Mouse (Mus musculus): Measurements from ENCODE around the gene Mocs3. TPM values are rescaled to one million over a fixed set of nuclear protein-coding genes. Genes with fewer than 3 reads are reported as not detected.

The Mocs3 gene
- 10 to 100 TPM; 14.5 to 16.6 TPM for total RNA-seq (2021)

DNA sequence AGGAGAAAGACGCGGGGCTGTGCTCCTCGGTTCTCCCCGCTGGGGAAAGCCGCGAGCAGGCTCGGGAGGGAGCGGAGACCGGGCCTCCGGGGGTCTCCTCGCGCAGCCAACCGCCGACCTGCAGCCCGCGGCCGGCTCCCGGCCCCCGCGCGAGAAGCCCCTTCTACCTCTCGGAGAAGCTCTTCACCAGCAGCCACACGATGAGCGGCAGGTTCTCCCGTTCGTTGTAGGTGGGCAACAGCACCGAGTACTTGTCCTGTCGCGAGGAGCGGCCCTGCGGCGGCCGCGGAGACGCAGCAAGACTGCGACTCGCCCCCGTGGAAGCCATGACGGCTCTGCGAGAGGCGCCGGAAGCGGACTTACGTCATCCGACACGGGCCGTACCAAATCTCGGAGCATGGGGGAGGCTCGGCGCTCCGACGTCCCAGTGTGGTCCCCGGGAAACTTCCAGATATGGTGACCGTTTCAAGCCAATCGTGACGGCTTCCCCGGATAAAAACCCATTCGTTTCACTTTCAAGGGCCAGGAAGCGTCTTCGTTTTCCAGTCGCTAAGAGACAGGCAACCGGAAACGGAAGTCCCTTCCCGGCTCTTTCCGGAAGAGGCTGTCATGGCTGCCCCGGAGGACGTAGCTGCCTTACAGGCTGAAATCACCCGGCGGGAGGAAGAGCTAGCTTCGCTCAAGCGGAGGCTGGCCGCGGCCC lies at the start of gene Mocs3, which contains the start of the genes Gm20716 and Dpm1:
TSS of gene Mocs3 (plus strand) at position 597 of the 703 bp plus-strand sequence.
TSS of gene Gm20716 (minus strand) at position 339 of the 703 bp plus-strand sequence.
TSS of gene Dpm1 (minus strand) at position 566 of the 703 bp plus-strand sequence.
- DNase-seq (ENCODE audit: extremely low spot score in 1 of 2, low spot score in 2 of 2): peak; percentile 82 to 91
- intact Hi-C loops (cut with DNase I): no loop called here

DNA sequence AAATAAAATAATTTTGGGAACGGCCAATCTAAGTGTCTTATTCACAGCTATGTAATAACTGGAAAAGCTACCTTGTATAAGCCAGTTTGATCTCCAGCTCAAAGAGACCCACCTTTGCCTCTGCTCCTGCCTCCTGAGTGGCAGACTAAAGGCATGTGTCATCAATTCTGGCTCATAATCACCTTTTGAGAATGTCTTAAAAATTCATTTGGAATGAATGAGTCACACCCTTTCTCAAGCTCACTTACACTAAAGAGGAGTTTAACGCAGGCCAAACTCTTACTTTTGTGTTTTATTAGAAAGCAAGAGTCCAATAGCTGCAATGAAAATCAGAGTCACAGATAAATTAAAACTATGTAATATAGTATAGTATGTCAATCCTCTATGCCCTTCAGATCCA lies 38.6 kb upstream of the Mocs3 start:
- intact Hi-C loops (cut with DNase I): no loop called here
- no peak for DNase-seq (ENCODE audit: extremely low spot score in 1 of 2, low spot score in 2 of 2)

DNA sequence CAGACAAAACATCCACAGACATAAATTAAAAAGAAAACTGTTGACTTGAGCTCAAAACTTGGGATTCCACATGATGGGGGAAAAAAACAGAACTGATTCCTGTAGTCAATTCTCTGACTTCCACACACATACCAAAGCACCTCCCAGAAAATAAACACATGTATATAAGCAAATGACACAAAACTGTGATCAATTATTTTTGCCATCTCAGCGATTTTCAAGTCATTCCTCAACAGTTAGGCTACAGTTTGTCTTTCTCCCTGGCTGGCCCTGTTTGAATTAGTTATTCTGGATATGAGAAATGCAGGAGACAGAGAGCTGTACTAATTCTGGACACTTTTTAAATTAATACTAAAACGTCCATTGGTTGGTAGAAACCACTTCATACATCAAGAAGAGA lies 36.7 kb upstream of the Mocs3 start:
- intact Hi-C loops (cut with DNase I): no loop called here

DNA sequence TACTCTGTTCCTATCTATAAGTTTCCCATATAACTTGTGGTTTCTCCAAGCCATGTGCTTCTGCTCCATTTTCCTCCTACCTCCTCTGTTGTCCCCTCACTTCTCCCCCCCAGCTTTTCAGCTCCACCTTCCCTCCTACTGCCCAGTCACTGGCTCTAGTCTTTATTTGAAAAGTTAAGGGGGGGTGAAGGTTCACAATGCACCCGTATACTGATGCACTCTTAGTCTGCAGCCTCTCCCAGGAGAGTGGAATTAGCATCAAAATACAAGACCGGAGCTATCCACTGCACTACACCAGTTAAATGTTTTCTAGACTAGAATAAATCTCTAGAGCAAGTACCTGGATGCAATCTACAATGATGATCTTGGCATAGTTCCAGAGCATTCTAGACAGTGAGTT lies 34.7 kb upstream of the Mocs3 start:
- intact Hi-C loops (cut with DNase I): no loop called here
- no peak for DNase-seq (ENCODE audit: extremely low spot score in 1 of 2, low spot score in 2 of 2)

More for the DNA sequence above, 36.7 kb upstream of the Mocs3 start:
- no peak for DNase-seq (ENCODE audit: extremely low spot score in 1 of 2, low spot score in 2 of 2)

DNA sequence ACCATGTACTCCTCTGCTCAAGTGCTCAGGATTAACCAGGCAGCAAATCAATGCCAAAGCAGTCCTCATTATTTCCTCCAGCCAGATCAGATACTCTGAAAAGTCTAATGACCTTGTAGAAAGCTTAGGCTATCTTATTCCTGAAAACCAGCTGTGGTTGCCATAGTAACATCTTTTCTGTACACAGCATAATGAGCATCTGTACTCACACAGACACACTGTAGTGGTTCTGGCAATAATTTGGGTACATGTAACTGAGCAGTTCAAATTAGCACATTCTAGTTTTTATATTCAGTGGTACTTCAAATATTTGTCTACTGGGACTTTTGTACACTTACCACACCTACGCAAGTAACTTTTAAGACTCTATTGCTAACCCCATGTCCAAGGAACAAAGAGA lies 32.0 kb upstream of the Mocs3 start:
- intact Hi-C loops (cut with DNase I): no loop called here
- DNase-seq (ENCODE audit: extremely low spot score in 1 of 2, low spot score in 2 of 2): no peak

DNA sequence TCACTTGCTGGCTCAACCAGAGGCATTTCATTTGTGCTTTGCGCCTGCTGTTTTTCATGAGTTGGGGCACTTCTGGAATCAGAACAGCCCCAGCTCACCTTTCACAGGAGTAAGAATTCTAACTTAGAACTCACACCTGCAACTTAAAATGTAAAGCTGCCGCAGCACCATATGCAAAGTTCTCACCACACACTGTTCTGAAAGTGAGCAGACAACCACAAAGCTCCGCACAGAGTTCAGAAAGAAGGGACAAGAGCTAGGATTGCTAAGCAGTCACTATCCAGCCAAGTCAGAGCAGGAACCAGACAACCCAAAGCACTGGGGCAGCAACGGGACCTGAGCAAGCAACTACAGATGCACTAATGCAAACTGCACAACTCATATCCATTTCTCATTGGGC lies 30.9 kb upstream of the Mocs3 start:
- intact Hi-C loops (cut with DNase I): no loop called here
- DNase-seq (ENCODE audit: extremely low spot score in 1 of 2, low spot score in 2 of 2): no peak

DNA sequence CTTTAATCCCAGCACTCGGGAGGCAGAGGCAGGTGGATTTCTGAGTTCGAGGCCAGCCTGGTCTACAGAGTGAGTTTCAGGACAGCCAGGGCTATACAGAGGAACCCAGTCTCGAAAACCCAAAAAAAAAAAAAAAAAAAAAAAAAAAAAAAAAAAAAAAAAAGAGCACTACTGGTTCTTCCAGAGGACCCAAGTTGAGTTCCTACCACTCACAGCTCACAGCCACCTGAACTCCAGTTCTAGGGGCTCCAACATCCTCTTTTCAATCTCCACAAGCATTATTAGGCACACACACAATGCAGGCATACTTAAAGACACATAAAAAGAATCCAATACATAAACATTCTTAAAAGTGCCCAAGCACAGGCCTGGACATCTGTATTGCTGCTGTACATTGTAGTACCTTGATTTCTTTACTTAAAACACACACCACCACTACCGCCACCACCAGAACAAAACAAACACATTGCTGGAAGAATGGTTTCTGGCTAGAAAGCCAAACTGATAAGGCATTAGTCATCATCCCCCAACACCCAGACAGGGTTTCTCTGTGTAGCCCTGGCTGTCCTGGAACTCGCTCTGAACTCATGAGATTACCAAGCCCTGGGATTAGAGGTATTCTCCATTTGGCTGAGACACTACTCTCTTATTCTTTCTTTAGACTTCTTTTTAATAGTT lies 30.3 kb upstream of the Mocs3 start:
- intact Hi-C loops (cut with DNase I): no loop called here
- DNase-seq (ENCODE audit: extremely low spot score in 1 of 2, low spot score in 2 of 2): no peak

DNA sequence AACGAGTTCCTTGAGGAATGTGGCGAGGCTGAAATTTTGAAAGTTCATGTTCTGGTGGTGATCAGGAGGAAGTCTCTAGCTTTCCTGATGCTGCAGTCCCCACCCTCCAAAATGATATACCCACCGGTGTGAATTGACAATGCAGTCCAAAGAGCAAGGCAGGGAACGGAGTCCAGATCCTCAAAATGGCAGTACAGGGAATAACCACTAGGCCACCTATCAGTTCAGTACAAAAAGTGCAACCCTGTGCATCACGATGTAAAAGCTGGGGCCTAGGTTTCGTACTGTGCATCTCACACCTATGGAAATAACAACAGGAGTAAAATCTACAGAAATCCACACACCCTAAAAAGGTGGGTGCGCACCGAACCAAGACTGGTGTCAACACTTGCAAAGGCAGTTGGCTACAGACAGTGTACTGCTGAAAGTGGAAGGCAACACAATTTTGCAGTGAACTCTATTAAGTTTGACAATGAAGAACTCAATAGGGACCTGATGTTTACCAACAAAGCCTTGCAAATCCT lies 25.9 kb upstream of the Mocs3 start:
- intact Hi-C loops (cut with DNase I): loop anchor here (2.0 kb wide), 1 partner anchor 76 kb away; no protein-coding TSS in a partner anchor
- DNase-seq (ENCODE audit: extremely low spot score in 1 of 2, low spot score in 2 of 2): no peak

DNA sequence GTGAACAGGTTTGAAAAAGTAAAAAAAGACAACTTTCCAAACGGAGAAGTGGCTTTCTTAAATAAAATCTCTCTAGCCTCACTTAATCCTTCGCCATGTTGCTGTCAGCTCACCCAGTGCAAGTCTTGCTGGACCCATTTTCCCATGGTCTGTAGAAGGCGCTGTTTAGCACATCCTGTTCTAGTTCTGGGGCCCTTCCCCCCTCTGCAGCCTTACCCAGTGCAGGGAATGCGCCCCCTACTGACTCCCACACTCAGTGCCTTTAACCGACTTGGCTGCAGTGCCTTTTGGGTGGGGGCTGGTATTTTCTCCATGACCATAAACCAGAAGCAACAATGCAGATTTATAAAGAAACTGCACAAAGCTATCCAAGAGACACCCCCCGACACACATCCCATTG lies 25.2 kb upstream of the Mocs3 start:
- intact Hi-C loops (cut with DNase I): loop anchor here (2.0 kb wide), 1 partner anchor 76 kb away; no protein-coding TSS in a partner anchor
- peak; percentile 92 to 95 for DNase-seq (ENCODE audit: extremely low spot score in 1 of 2, low spot score in 2 of 2)

DNA sequence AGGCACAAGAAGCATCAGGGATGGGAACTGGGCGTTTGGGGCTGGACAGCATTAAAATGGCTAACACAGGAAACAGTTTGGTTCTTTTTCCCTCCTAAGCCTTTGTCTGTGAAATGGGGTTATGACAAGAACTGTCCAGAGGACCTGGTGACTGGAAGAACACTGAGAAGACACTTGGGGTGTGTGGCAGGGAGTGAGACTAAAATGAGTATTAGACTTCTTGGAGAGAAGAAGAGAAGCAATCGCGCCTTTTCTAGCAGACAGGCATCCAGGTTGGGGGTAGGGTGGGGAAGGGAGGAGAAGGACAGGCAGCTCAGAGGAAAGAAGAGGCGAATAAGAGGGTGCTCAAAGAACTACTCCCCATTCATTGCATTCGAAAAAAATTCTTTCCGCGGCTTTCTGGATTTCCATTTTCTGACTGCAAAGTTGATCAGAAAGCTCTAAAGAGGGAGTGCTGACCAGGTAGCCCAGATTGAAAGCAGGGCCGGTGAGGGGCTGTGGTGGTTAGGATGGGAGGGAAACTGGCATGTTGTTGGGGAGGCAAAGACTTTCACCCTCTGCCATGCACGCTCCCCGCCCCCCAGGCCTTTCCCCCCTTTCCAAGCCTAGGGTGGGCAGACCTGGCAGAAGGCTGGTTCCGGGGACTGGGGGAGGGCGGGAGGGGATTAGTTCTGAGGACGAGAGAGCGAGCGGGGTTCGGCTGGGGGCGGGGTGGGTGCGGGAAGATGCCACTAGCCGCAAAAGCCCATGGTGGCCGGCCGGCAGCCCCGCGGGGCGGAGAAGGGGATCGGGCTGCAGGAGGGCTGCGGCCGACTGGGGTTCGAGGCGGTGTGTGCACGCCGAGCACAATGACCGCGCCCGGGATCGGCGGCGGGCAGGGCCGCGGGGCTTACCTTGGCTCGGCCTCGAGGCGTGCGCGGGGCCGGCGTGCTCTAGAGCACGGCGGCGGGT lies 24.5 kb upstream of the Mocs3 start:
- peak in 1 of 2 experiments; percentile 62 for DNase-seq (ENCODE audit: extremely low spot score in 1 of 2, low spot score in 2 of 2)
- intact Hi-C loops (cut with DNase I): loop anchor here (2.0 kb wide), 1 partner anchor 77 kb away; no protein-coding TSS in a partner anchor

DNA sequence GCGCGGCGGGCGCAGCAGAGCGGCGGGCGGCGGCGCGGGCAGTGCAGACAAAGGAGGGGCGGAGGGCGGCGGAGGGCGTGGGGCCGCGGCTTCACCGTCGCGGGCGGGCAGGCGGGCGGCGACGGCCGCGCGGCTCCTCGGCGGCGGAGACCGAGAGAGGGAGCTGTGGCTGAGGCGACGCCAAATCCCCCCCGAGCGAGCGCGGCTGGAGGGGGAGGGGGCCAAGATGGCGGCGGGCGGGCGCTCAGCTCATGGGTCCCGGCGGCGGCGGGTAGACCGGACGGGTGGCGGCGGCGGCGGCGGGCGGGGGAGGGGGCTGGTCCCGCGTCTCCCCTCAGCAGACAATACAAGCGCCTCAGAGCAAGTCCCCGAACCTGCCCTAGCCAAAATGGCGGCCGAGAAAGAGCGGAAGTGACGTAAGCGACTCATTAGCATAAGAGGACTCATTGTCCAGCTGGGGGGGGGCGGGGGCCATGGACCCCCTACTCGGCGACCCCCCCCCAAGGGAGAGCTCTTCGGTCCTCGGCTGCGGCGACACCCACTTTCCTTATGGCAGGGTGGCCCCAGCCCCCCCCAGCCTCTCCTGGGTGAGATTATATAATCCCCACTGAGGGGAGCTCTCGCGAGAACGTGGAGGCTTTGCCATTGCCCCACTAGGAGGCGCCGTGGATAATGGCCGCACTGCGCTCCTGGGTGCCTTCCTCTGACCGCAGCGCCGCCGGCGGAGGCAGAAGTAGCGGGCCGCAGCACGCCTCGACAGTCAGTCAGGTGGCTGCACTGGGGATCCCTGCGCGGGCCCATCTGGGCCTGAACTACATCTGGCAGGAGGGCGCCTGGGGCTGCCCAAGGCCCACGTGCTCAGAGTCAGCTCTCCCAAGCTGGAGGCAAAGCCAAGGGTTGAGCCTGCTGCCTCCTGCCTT lies 23.4 kb upstream of the Mocs3 start, which contains the start of gene Adnp:
TSS of gene Adnp (minus strand) at position 388 of the 920 bp plus-strand sequence.
- intact Hi-C loops (cut with DNase I): no loop called here
- peak; percentile 93 to 99 for DNase-seq (ENCODE audit: extremely low spot score in 1 of 2, low spot score in 2 of 2)

DNA sequence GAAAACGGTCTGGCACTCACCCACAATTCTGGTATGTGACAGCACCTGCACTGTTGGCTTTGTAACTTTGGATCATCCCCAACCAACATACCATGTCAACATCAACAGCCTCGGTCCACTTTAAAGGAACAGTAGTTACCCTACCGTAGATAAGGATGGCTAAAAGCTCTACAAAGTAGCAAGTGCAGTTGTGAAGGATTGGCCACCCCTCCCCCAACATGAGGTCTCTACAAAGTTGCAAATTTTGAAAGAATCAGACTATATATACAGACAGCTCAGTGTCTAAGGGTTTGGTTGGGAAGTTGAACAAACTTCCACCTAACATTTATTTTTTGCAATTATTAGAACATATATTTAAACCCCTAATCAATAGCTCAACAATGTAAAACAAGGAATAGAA lies 22.5 kb upstream of the Mocs3 start:
- intact Hi-C loops (cut with DNase I): no loop called here

DNA sequence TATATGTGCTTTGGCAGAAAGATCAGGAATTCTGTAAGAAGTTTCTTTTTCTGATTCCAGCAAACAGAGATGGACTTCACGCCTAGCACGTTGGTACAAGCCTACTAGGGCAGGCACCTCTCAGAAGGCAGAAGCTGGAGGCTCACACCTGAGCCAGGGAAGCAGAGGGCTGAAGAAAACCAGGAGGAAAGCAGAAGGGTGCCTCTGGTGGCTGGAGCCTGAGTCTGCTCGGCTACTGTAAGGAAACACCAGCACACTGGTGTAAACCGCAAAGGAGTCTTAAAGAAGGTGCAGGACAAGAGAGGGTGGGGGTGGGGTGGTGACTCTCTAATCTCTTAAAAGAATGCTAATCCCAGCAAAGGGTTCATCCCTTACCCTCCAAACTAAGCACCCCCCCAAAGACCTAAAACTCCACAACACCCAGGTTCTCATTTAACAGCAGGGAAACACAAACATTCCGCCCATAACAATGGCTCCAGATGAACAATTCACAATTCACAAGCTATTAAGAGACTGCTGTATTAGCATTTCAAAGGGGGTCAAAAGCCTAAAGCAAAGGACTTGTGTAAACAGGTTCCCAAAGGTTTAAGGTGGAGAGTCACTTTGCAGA lies 16.5 kb upstream of the Mocs3 start:
- no peak for DNase-seq (ENCODE audit: extremely low spot score in 1 of 2, low spot score in 2 of 2)
- intact Hi-C loops (cut with DNase I): no loop called here

More for the DNA sequence above, 22.5 kb upstream of the Mocs3 start:
- DNase-seq (ENCODE audit: extremely low spot score in 1 of 2, low spot score in 2 of 2): no peak

DNA sequence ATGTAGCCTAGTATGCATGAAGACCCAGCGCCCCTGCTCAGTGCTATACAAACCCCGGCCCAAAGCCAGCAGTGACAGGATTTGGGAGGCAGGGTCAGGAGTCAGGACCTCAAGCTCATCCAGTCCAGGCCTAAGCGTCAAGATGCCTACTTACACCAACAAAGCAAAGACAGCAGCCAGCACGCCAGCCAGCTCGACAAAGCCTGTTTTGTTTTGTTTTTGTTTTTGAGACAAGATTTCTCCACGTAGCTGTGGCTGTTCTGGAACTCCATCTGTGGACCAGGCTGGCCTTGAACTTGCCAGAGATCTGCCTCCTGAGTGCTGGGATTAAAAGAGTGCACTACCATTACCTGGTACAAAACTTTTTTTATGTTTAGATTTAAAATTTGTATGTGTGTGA lies 7.1 kb upstream of the Mocs3 start:
- no peak for DNase-seq (ENCODE audit: extremely low spot score in 1 of 2, low spot score in 2 of 2)
- intact Hi-C loops (cut with DNase I): no loop called here

DNA sequence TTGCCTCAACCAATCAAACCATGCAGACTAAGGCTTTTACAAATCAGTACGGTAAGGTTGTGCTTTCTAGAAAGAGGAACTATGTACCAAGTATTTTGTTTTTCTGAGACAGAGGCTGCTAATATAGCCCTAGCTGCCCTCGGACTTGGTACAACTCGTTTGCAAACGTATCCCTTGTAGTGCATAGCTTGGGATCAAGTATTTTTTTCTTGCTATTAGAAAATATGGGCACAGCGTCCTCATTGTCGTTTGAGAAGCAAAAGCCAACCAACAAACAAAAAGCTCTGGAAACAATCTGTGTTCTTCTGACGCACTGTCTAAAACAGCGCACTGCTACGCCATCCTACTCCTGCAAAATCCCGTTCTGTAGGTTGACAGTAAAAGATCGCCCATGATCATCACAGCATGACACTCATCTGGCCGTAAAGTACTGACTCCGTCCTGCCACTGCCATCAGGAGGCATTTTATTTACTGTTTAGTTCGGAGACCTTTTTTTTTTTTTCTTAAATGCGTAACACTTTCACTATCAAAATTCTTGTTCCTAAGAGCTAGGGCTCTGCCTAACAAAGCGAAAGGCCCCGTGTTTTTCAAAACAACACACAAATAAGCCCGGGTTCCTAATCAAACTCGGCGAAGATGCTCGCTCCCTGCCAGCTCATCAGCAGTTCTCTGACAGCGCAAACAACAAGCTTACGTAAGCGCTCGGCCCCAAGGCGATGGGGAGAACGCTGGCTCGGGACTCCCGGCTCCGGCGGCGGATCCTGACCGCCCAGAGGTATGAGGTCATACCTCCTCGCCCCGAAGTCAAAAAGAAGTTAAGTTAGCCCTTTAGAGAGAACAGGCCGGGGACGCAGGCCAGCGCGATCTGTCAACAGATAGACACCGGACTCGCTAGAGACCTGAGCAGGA lies 1.1 kb upstream of the Mocs3 start:
- intact Hi-C loops (cut with DNase I): no loop called here
- DNase-seq (ENCODE audit: extremely low spot score in 1 of 2, low spot score in 2 of 2): peak in 1 of 2 experiments; percentile 59

DNA sequence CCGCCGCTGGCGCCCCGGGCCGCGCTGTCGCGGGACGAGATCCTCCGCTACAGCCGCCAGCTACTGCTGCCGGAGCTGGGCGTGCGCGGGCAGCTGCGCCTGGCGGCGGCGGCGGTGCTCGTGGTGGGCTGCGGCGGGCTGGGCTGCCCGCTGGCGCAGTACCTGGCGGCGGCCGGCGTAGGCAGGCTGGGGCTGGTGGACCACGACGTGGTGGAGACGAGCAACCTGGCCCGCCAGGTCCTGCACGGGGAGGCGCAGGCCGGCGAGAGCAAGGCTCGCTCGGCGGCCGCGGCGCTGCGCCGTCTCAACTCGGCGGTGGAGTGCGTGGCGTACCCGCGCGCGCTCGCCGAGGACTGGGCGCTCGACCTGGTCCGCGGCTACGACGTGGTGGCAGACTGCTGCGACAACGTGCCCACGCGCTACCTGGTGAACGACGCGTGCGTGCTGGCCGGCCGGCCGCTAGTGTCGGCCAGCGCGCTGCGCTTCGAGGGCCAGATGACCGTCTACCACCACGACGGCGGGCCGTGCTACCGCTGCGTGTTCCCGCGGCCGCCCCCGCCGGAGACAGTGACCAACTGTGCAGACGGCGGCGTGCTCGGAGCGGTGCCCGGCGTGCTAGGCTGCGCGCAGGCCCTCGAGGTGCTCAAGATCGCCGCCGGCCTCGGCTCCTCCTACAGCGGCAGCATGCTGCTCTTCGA lies 500 bp downstream of the Mocs3 start:
- DNase-seq (ENCODE audit: extremely low spot score in 1 of 2, low spot score in 2 of 2): peak in 1 of 2 experiments; percentile 71
- intact Hi-C loops (cut with DNase I): no loop called here

Measured in left cerebral cortex, postnatal 10 days (tissue).